Comparison of ENCODE assay signal across 45 mouse cellular contexts in the genomic region with DNA sequence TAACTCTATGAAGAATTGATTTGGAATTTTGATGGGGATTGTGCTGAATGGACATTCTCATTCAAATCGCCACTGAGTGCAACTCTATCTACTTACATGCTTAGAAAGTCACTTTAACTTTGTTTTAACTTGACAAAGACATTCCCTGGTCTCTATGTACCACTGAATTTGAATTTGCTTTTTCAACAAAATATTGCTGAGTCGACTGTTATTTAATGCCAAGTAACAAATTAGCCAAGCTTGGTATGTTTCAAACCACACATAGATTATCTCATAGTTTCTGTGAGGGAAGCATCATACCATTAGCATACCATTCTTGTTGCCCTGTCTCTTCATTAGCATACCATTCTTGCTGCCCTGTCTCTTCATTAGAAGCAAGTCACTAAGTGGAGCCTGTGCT. TPM values are rescaled to one million over a fixed set of nuclear protein-coding genes. Genes with fewer than 3 reads are reported as not detected.
"Had no signal": no experiment of that assay in that cellular context is flagged by ENCODE, and none has a peak within 500 bp of the region (broad histone marks: within the 10 kb centered on the region; RNA-seq: fewer than 3 reads in every experiment).

No protein-coding gene starts in this region.

- H3K36me3 ChIP-seq: limb, embryonic 10.5 days; limb, embryonic 12.5 days; limb, embryonic 13.5 days; limb, embryonic 15.5 days; liver, embryonic 12.5 days; liver, embryonic 13.5 days; liver, embryonic 15.5 days; lung, embryonic 15.5 days; midbrain, embryonic 10.5 days; midbrain, embryonic 12.5 days; midbrain, embryonic 13.5 days; midbrain, embryonic 15.5 days; neural tube, embryonic 12.5 days; neural tube, embryonic 13.5 days had no signal

- H3K9ac ChIP-seq: limb, embryonic 12.5 days; limb, embryonic 13.5 days; limb, embryonic 15.5 days; liver, embryonic 12.5 days; liver, embryonic 13.5 days; liver, embryonic 14.5 days; liver, embryonic 15.5 days; liver, postnatal 0 days; lung, embryonic 14.5 days; lung, embryonic 15.5 days; midbrain, embryonic 12.5 days; midbrain, embryonic 13.5 days; midbrain, embryonic 15.5 days; neural tube, embryonic 12.5 days; neural tube, embryonic 13.5 days had no signal

- DNase-seq: left cerebral cortex, postnatal 4 days; liver; liver, embryonic 13.5 days; liver, postnatal 0 days; lung, adult 18-20 months; lung, adult 2 months; lung, embryonic 14.5 days; lung, postnatal 10 days; lung, postnatal 14 days; lung, postnatal 36 days; lung, postnatal 4 days; midbrain, embryonic 14.5 days had no signal

- H3K4me3 ChIP-seq: limb, embryonic 10.5 days; limb, embryonic 12.5 days; limb, embryonic 13.5 days; limb, embryonic 15.5 days; liver, embryonic 12.5 days; liver, embryonic 13.5 days; liver, embryonic 15.5 days; lung, embryonic 15.5 days; megakaryocyte, embryonic 14.5 days; midbrain, embryonic 10.5 days; midbrain, embryonic 12.5 days; midbrain, embryonic 13.5 days; midbrain, embryonic 15.5 days; myocyte; neural tube, embryonic 12.5 days; neural tube, embryonic 13.5 days had no signal

- H3K27me3 ChIP-seq: limb, embryonic 12.5 days; limb, embryonic 13.5 days; limb, embryonic 15.5 days; liver, embryonic 13.5 days; lung, embryonic 15.5 days; midbrain, embryonic 12.5 days; midbrain, embryonic 13.5 days; midbrain, embryonic 15.5 days; neural tube, embryonic 12.5 days; neural tube, embryonic 13.5 days had no signal

- H3K4me1 ChIP-seq: limb, embryonic 10.5 days; limb, embryonic 12.5 days; limb, embryonic 13.5 days; limb, embryonic 15.5 days; liver, embryonic 12.5 days; liver, embryonic 15.5 days; lung, embryonic 15.5 days; megakaryocyte, embryonic 14.5 days; midbrain, embryonic 12.5 days; neural tube, embryonic 12.5 days had no signal

- H3K9me3 ChIP-seq: limb, embryonic 10.5 days; limb, embryonic 12.5 days; limb, embryonic 13.5 days; limb, embryonic 15.5 days; liver, embryonic 12.5 days; liver, embryonic 13.5 days; liver, embryonic 15.5 days; lung, embryonic 15.5 days; midbrain, embryonic 10.5 days; midbrain, embryonic 12.5 days; midbrain, embryonic 13.5 days; midbrain, embryonic 15.5 days; neural tube, embryonic 12.5 days; neural tube, embryonic 13.5 days had no signal

- H3K4me2 ChIP-seq: limb, embryonic 12.5 days; limb, embryonic 13.5 days; limb, embryonic 15.5 days; liver, embryonic 11.5 days; liver, embryonic 12.5 days; liver, embryonic 13.5 days; liver, embryonic 15.5 days; lung, embryonic 14.5 days; lung, embryonic 15.5 days; midbrain, embryonic 11.5 days; midbrain, embryonic 12.5 days; midbrain, embryonic 13.5 days; midbrain, embryonic 15.5 days; neural tube, embryonic 12.5 days; neural tube, embryonic 13.5 days had no signal

- H3K27ac ChIP-seq: limb, embryonic 10.5 days; limb, embryonic 12.5 days; limb, embryonic 13.5 days; limb, embryonic 15.5 days; liver, embryonic 12.5 days; liver, embryonic 13.5 days; liver, embryonic 14.5 days; liver, embryonic 15.5 days; lung, embryonic 15.5 days; macrophage; midbrain, embryonic 10.5 days; midbrain, embryonic 12.5 days; midbrain, embryonic 13.5 days; midbrain, embryonic 15.5 days; neural tube, embryonic 12.5 days; neural tube, embryonic 13.5 days had no signal

RNA-seq across cellular contexts. Expression of a gene that starts 5.4 kb away (rescaled TPM):
- total RNA-seq: liver, adult 2 months; megakaryocyte progenitor cell, adult 5-6 weeks; megakaryocyte, adult 5-6 weeks; megakaryocyte-erythroid progenitor cell, adult 5-6 weeks; monocyte, adult 5-6 weeks had no signal
- polyA plus RNA-seq: liver, adult 2 months; liver, embryonic 12.5 days; liver, embryonic 16.5 days; liver, postnatal 0 days; macrophage had no signal

RNA-seq across cellular contexts. Expression of a gene that starts 11.2 kb away (rescaled TPM):
- total RNA-seq: left cerebral cortex, postnatal 14 days; left cerebral cortex, postnatal 25 days; left cerebral cortex, postnatal 36 days; left cerebral cortex, postnatal 4 days; liver, adult 2 months; megakaryocyte progenitor cell, adult 5-6 weeks; megakaryocyte, adult 5-6 weeks; megakaryocyte-erythroid progenitor cell, adult 5-6 weeks; midbrain, postnatal 0 days had no signal
- polyA plus RNA-seq: limb, embryonic 11.5 days; limb, embryonic 14.5 days; limb, embryonic 15.5 days; liver, adult 2 months; liver, embryonic 11.5 days; liver, embryonic 12.5 days; liver, embryonic 13.5 days; liver, embryonic 14.5 days; liver, embryonic 15.5 days; liver, embryonic 16.5 days; liver, postnatal 0 days; lung, adult 2 months; lung, embryonic 14.5 days; lung, embryonic 15.5 days; lung, postnatal 0 days; macrophage; midbrain, embryonic 11.5 days; myocyte; neural tube, embryonic 11.5 days had no signal
